Mouse (Mus musculus): ENCODE measurements at regions not wholly inside any gene's neighbourhood (a gene's known extent, or its start where the extent isn't known, plus 50 kb on each side); places are given as distances from the start of the nearest gene placed in this dataset.

DNA sequence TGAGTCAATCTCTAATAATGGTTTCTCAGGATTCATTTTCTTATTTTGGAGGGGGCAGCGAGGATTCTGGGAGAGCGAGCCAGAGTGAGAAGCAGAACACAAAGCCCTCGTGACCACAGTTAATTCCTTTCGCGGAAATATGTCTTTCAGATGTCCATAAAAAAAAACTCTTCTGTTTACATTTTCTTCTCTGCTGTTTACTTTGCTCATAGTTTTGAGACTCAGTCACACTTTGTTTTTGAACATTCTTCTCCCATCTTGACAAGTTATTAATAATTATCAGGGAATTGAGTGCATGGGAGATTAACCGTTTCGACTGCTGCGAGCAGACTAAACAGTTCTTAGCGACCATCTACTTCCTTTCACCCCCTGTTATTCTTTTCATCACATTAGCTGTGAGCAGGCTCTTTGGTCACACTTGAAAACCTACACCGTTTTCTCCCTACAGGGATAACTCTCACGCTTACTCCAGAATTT lies 166.2 kb upstream of the Pbx1 start:
- TF ChIP-seq CTCF (IDR thresholded peaks at IDR 0.05; ENCODE audit: insufficient read depth, low read depth, low read length) = no peak
- TF ChIP-seq POLR2A (IDR thresholded peaks at IDR 0.05; ENCODE audit: insufficient read depth, low read depth, low read length) = no peak
